Mouse (Mus musculus) C2C12 (cell line): Measurements from ENCODE around the gene Sox14.

Source experiments
- CEBPB ChIP-seq: IDR thresholded peaks from one replicate; pipeline ENCODE4 v1.6.1; 2011; ENCODE audit warnings: low read depth, mild to moderate bottlenecking, control low read depth, moderate library complexity
- CTCF ChIP-seq: IDR thresholded peaks from one replicate; pipeline ENCODE4 v1.5.1; 2011; ENCODE audit not compliant: control insufficient read depth, insufficient read depth, insufficient read length
- FOSL1 ChIP-seq: IDR thresholded peaks from one replicate; pipeline ENCODE4 v1.8.0; 2011; ENCODE audit warnings: mild to moderate bottlenecking, low read length; ENCODE audit not compliant: poor library complexity, insufficient read depth, severe bottlenecking
- MAX ChIP-seq: IDR thresholded peaks from one replicate; pipeline ENCODE4 v1.6.1; 2011; ENCODE audit warnings: mild to moderate bottlenecking, control low read depth
- MYOD1 ChIP-seq: IDR thresholded peaks from one replicate; pipeline ENCODE4 v1.6.1; 2011; ENCODE audit warnings: low read depth; ENCODE audit not compliant: control insufficient read depth, insufficient read length
- MYOG ChIP-seq: IDR thresholded peaks from one replicate; pipeline ENCODE4 v1.6.1; 2011; ENCODE audit not compliant: control insufficient read depth, insufficient read length; ENCODE audit errors: extremely low read depth
- USF1 ChIP-seq: IDR thresholded peaks from one replicate; pipeline ENCODE4 v1.6.1; 2011; ENCODE audit warnings: low read depth, mild to moderate bottlenecking, control low read depth, moderate library complexity

DNA sequence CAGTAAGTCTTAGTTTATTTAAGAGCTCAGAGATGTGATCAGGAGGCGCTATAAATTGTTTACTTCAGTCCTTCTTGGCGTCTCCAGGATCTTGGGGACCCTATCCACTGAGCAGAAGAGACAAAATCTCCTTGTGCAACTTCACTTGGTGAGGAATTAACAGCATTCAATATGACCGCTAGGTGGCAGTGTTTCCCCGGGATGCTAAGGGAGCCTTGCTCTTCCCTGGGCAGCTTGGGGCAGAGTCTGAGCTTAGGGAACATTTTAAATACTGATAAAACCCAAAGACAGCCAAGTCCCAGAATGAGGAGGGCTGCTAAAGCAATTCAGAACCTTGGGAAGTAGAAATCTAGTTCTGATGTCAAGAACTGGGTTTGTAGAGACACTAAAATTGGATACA is 29.1 kb downstream of the Sox14 start:
- TF ChIP-seq CTCF (peak; percentile 72), MAX (no peak), MYOD1 (no peak), CEBPB (no peak), USF1 (no peak), MYOG (no peak), FOSL1 (no peak)
